In the genomic region with DNA sequence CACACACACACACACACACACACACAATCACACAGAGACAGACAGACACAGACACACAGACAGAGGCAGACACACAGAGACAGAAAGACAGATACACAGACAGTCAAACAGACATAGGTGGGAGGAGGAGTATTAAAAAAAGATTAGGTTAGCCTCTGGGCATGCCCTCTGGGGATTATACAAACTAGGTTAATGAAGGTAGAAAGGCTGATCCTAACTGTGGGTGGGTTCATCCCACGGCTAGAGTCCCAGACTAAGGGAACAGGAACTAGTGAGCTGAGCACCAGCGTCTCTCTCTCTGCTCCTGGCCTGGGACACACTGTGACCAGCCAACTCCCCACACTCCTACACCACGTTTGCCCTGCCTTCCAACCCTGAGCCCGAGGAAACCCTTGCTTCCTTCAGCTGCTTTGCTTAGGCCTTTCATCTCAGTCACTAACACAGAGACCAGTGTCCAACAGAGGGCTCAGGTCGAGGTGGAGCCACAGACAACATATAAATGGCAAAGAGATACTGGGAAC, we compare ENCODE assay signal across 20 mouse cellular contexts. TPM values are rescaled to one million over a fixed set of nuclear protein-coding genes. Genes with fewer than 3 reads are reported as not detected.
DNase-seq lines count a peak whose midpoint lies in the region; ATAC-seq and TF ChIP-seq lines count a peak whose summit lies in the region.
"Had no signal": no experiment of that assay in that cellular context is flagged by ENCODE, and none has a peak within 500 bp of the region (broad histone marks: within the 10 kb centered on the region; RNA-seq: fewer than 3 reads in every experiment).

No protein-coding gene starts in this region.

- no peak for ATAC-seq in megakaryocyte, adult 5-6 weeks (ENCODE audit: poor library complexity, severe bottlenecking)
- no peak for ATAC-seq in stomach, embryonic 16.5 days (ENCODE audit: insufficient read depth, low FRiP score)
- no peak for ATAC-seq in stomach, postnatal 0 days (ENCODE audit: low FRiP score, low TSS enrichment)
- ATAC-seq: activated CD4-positive, CD25-positive, alpha-beta regulatory T cell, adult 4 months; forebrain, embryonic 13.5 days; forebrain, embryonic 16.5 days; hindbrain, embryonic 16.5 days had no signal

- 58% methylated on average over 5 of the region's 5 CpGs for WGBS in stomach, embryonic 16.5 days
- 41% methylated on average over 5 of the region's 5 CpGs for WGBS in stomach, postnatal 0 days

- H3K27ac ChIP-seq in gastrocnemius, adult 2 months = no peak overlapping the region
- no peak overlapping the region for H3K27ac ChIP-seq in stomach, embryonic 16.5 days (ENCODE audit: low read length)
- no peak overlapping the region for H3K27ac ChIP-seq in stomach, postnatal 0 days (replicated peaks)
- H3K27ac ChIP-seq: forebrain, embryonic 10.5 days; forebrain, embryonic 13.5 days; heart, adult 2 months; heart, embryonic 10.5 days; hindbrain, embryonic 13.5 days had no signal

- H3K4me3 ChIP-seq in gastrocnemius, adult 2 months = no peak overlapping the region
- peak overlapping the region; percentile 35 for H3K4me3 ChIP-seq in megakaryocyte, embryonic 14.5 days (replicated peaks)
- H3K4me3 ChIP-seq in stomach, embryonic 16.5 days (replicated peaks; ENCODE audit: low read length) = no peak overlapping the region
- no peak overlapping the region for H3K4me3 ChIP-seq in stomach, postnatal 0 days (ENCODE audit: low read depth, low read length)
- H3K4me3 ChIP-seq: forebrain, embryonic 10.5 days; forebrain, embryonic 13.5 days; heart, adult 2 months; heart, embryonic 10.5 days; hindbrain, embryonic 13.5 days had no signal

- intact Hi-C loops in gastrocnemius, adult 2 months (cut with DNase I) = no loop called here

- no peaks in the 10 kb centered on the region for H3K27me3 ChIP-seq in megakaryocyte, embryonic 14.5 days (replicated peaks)
- no peaks in the 10 kb centered on the region for H3K27me3 ChIP-seq in stomach, embryonic 16.5 days (ENCODE audit: control insufficient read depth, insufficient read depth, low read length)
- H3K27me3 ChIP-seq in stomach, postnatal 0 days (ENCODE audit: control insufficient read depth, insufficient read depth, low read length) = no peaks in the 10 kb centered on the region
- H3K27me3 ChIP-seq: forebrain, embryonic 13.5 days; hindbrain, embryonic 13.5 days had no signal

- peak overlapping the region; percentile 12; the same call in 1 of the 2 replicates for H3K9ac ChIP-seq in stomach, embryonic 16.5 days (ENCODE audit: low read length)
- no peak overlapping the region for H3K9ac ChIP-seq in stomach, postnatal 0 days (ENCODE audit: low read length)
- H3K9ac ChIP-seq: forebrain, embryonic 13.5 days; hindbrain, embryonic 13.5 days had no signal

- no peak for TF ChIP-seq CTCF in gastrocnemius, adult 2 months (IDR thresholded peaks at IDR 0.05)
- no peak for TF ChIP-seq CTCF in stomach, postnatal 0 days (IDR thresholded peaks at IDR 0.05; ENCODE audit: low read depth)

- no peak overlapping the region for H3K4me2 ChIP-seq in stomach, embryonic 16.5 days (ENCODE audit: low read depth, low read length)
- H3K4me2 ChIP-seq in stomach, postnatal 0 days (replicated peaks; ENCODE audit: low read depth) = no peak overlapping the region
- H3K4me2 ChIP-seq: forebrain, embryonic 13.5 days; hindbrain, embryonic 13.5 days had no signal

- peak; percentile 16 for DNase-seq in gastrocnemius, adult 2 months
- DNase-seq in gastrocnemius, postnatal 4 days (ENCODE audit: low spot score in 2 of 2) = no peak
- DNase-seq in stomach, postnatal 0 days (ENCODE audit: low spot score) = no peak
- DNase-seq: adrenal gland, adult 8-10 months; adrenal gland, postnatal 25 days; cerebellum, adult 18-20 months; cerebellum, adult 9-10 months; cerebellum, postnatal 14 days; gastrocnemius, postnatal 14 days; heart, adult 2 months had no signal

- H3K36me3 ChIP-seq in megakaryocyte, embryonic 14.5 days (replicated peaks; ENCODE audit: low read length) = peaks cover 77% of the 10 kb centered on the region
- H3K36me3 ChIP-seq in stomach, embryonic 16.5 days (ENCODE audit: control insufficient read depth, insufficient read depth, low read length) = no peaks in the 10 kb centered on the region
- no peaks in the 10 kb centered on the region; the same call in 1 of the 2 replicates for H3K36me3 ChIP-seq in stomach, postnatal 0 days (ENCODE audit: control insufficient read depth, insufficient read depth, low read length)
- H3K36me3 ChIP-seq: heart, embryonic 10.5 days had no signal

- peaks cover 100% of the 10 kb centered on the region for H3K4me1 ChIP-seq in megakaryocyte, embryonic 14.5 days
- peaks cover 19% of the 10 kb centered on the region for H3K4me1 ChIP-seq in stomach, embryonic 16.5 days (ENCODE audit: control insufficient read depth, insufficient read depth, low read length)
- peaks cover 11% of the 10 kb centered on the region; the same call in 1 of the 2 replicates for H3K4me1 ChIP-seq in stomach, postnatal 0 days (replicated peaks; ENCODE audit: control insufficient read depth, insufficient read depth)
- H3K4me1 ChIP-seq: forebrain, embryonic 13.5 days had no signal

- H3K9me3 ChIP-seq in megakaryocyte, embryonic 14.5 days = no peaks in the 10 kb centered on the region
- no peaks in the 10 kb centered on the region for H3K9me3 ChIP-seq in stomach, embryonic 16.5 days (replicated peaks; ENCODE audit: control insufficient read depth, low read length)
- no peaks in the 10 kb centered on the region for H3K9me3 ChIP-seq in stomach, postnatal 0 days (ENCODE audit: control insufficient read depth, low read length)
- H3K9me3 ChIP-seq: forebrain, embryonic 10.5 days; forebrain, embryonic 13.5 days; heart, embryonic 10.5 days; hindbrain, embryonic 13.5 days had no signal

- TF ChIP-seq EP300 in stomach, postnatal 0 days (optimal IDR thresholded peaks at IDR 0.05) = no peak

RNA-seq across cellular contexts. Expression of a gene that starts 41.5 kb away (rescaled TPM):
- total RNA-seq in gastrocnemius, adult 2 months (2021) = 100 to 1,000 TPM; 108 to 135 TPM
- 100 to 1,000 TPM; 231 to 259 TPM for total RNA-seq in gastrocnemius, postnatal 4 days (2021)
- polyA plus RNA-seq in megakaryocyte, embryonic 14.5 days (2012; ENCODE audit: insufficient read depth, low replicate concordance) = 205 and 237 TPM in 2 replicates
- total RNA-seq in megakaryocyte, adult 5-6 weeks (2015) = 1.8 and 2.4 TPM in 2 replicates
- 2.8 and 5.2 TPM in 2 replicates for total RNA-seq in megakaryocyte, adult 5-6 weeks (2017)
- polyA plus RNA-seq in stomach, embryonic 16.5 days (2015; fragmentation: Nextera tagmentation; extraction: Ambion mirVana) = 24.9 and 26.7 TPM in 2 replicates
- 69.9 and 71.5 TPM in 2 replicates for polyA plus RNA-seq in stomach, postnatal 0 days (2015; fragmentation: Nextera tagmentation; extraction: Ambion mirVana)

Comparison
In these comparisons a context has a peak if more than half of its experiments do, and no peak if none do; other contexts are left out.
1. RNA of a gene that starts 41.5 kb away (total RNA-seq): 231 to 259 TPM in gastrocnemius, postnatal 4 days and 108 to 135 TPM in gastrocnemius, adult 2 months; 1.8 to 5.2 TPM in megakaryocyte, adult 5-6 weeks; every median in the first group is over 10 times any median in the second.